Mouse (Mus musculus): ENCODE results near the gene Reep6. TPM values are rescaled to one million over a fixed set of nuclear protein-coding genes. Genes with fewer than 3 reads are reported as not detected.

Gene Reep6
- polyA plus RNA-seq, 1 experiment from 2014 or later = 3.4 TPM

- Histone ChIP-seq H3K4me2 (replicated peaks) (peak overlapping the region; percentile 84), H3K27ac (no peak overlapping the region)
Measured at GRCm38 (mm10) chr10:80294788-80295303, 34.9 kb upstream of the Reep6 start.

GRCm38 (mm10) chr10:80295618-80296425 is 33.9 kb upstream of the Reep6 start, which contains the start of gene Apc2:
Gene Apc2, plus strand, starts transcription at chr10:80295977.
- H3K27me3 ChIP-seq (replicated peaks) = peaks cover 12% of the 10 kb centered on the region; the same call in 1 of the 2 replicates
- H3K36me3 ChIP-seq = peaks cover 19% of the 10 kb centered on the region
- ATAC-seq (ENCODE audit: low FRiP score, low read depth) = peak; percentile 55
- no peaks in the 10 kb centered on the region for H3K9me3 ChIP-seq
- H3K4me2 ChIP-seq (replicated peaks) = peak within 1 kb of the TSS; percentile 84
- peak within 1 kb of the TSS; percentile 43 for H3K4me3 ChIP-seq
- peak within 1 kb of the TSS; percentile 71 for H3K27ac ChIP-seq
- H3K9ac ChIP-seq = peak within 1 kb of the TSS; percentile 95
- H3K4me1 ChIP-seq = peaks cover 61% of the 10 kb centered on the region
- under 1% methylated on average over 26 of the region's 26 CpGs for WGBS

More at GRCm38 (mm10) chr10:80294788-80295303, 34.9 kb upstream of the Reep6 start:
- H3K4me1 ChIP-seq = peaks cover 55% of the 10 kb centered on the region
- no peak overlapping the region for H3K9ac ChIP-seq
- H3K4me3 ChIP-seq = no peak overlapping the region
- 40% methylated on average over 7 of the region's 7 CpGs for WGBS
- 0 out of 2 replicates have a peak, but pooled peaks cover 7% of the 10 kb centered on the region for H3K27me3 ChIP-seq (replicated peaks)
- H3K9me3 ChIP-seq = no peaks in the 10 kb centered on the region
- H3K36me3 ChIP-seq = peaks cover 19% of the 10 kb centered on the region
- no peak for ATAC-seq (ENCODE audit: low FRiP score, low read depth)

DNA sequence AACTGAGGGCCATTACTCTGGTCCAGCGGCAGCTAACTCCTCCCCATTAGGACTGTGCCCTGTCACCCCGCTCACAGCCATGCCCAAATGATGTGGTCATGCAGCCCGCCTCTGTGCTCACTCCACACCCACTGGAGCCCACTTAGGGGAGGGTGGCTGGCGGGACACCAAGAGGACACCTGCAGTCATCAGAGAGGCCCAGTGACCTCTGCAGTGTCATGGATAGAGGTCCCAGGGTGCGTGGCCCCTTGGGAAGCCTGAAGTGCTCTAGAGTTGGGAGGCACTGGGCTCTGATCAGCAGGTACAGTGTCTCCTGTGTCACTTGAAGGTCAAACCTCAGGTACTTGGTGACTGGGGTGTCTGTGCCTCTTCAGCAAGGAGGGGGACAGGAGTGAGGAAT is 32.9 kb upstream of the Reep6 start:
- peak overlapping the region; percentile 95; the same call in 1 of the 2 replicates for H3K9ac ChIP-seq
- H3K4me2 ChIP-seq (replicated peaks) = peak overlapping the region; percentile 78
- H3K27ac ChIP-seq = peak overlapping the region; percentile 53; the same call in 1 of the 2 replicates
- no peaks in the 10 kb centered on the region for H3K9me3 ChIP-seq
- H3K4me3 ChIP-seq = peak overlapping the region; percentile 2; the same call in 1 of the 2 replicates
- peaks cover 23% of the 10 kb centered on the region for H3K36me3 ChIP-seq
- peaks cover 67% of the 10 kb centered on the region for H3K4me1 ChIP-seq
- peaks cover 15% of the 10 kb centered on the region; the same call in 1 of the 2 replicates for H3K27me3 ChIP-seq (replicated peaks)
- ATAC-seq (ENCODE audit: low FRiP score, low read depth) = no peak
- WGBS = 73% methylated on average over 5 of the region's 5 CpGs

- Histone ChIP-seq H3K9me3 (no peaks in the 10 kb centered on the region), H3K4me1 (peaks cover 75% of the 10 kb centered on the region), H3K9ac (peak overlapping the region; percentile 95; the same call in 1 of the 2 replicates), H3K4me2 (replicated peaks) (peak overlapping the region; percentile 86), H3K27me3 (replicated peaks) (peaks cover 17% of the 10 kb centered on the region; the same call in 1 of the 2 replicates), H3K36me3 (peaks cover 31% of the 10 kb centered on the region), H3K27ac (no peak overlapping the region), H3K4me3 (no peak overlapping the region)
- no peak for ATAC-seq (ENCODE audit: low FRiP score, low read depth)
- WGBS = 75% methylated on average over 8 of the region's 8 CpGs
Measured at GRCm38 (mm10) chr10:80297526-80298133, 32.1 kb upstream of the Reep6 start.

- peaks cover 75% of the 10 kb centered on the region for H3K4me1 ChIP-seq
- H3K4me2 ChIP-seq (replicated peaks) = peak overlapping the region; percentile 86
- peak; percentile 74 for ATAC-seq (ENCODE audit: low FRiP score, low read depth)
- peak overlapping the region; percentile 95 for H3K9ac ChIP-seq
- H3K27me3 ChIP-seq (replicated peaks) = peaks cover 17% of the 10 kb centered on the region; the same call in 1 of the 2 replicates
- H3K4me3 ChIP-seq = peak overlapping the region; percentile 67
- H3K36me3 ChIP-seq = peaks cover 30% of the 10 kb centered on the region
- H3K9me3 ChIP-seq = no peaks in the 10 kb centered on the region
- H3K27ac ChIP-seq = peak overlapping the region; percentile 89
- WGBS = 3% methylated on average over 26 of the region's 26 CpGs
Measured at GRCm38 (mm10) chr10:80298571-80299281, 31.0 kb upstream of the Reep6 start.

- no peaks in the 10 kb centered on the region for H3K9me3 ChIP-seq
- peak overlapping the region; percentile 86 for H3K4me2 ChIP-seq (replicated peaks)
- 5% methylated on average over 15 of the region's 15 CpGs for WGBS
- H3K9ac ChIP-seq = peak overlapping the region; percentile 95
- ATAC-seq (ENCODE audit: low FRiP score, low read depth) = no peak
- peaks cover 70% of the 10 kb centered on the region for H3K4me1 ChIP-seq
- peaks cover 17% of the 10 kb centered on the region; the same call in 1 of the 2 replicates for H3K27me3 ChIP-seq (replicated peaks)
- peaks cover 25% of the 10 kb centered on the region for H3K36me3 ChIP-seq
- peak overlapping the region; percentile 67 for H3K4me3 ChIP-seq
- peak overlapping the region; percentile 89 for H3K27ac ChIP-seq
Measured at GRCm38 (mm10) chr10:80299301-80299700, 30.5 kb upstream of the Reep6 start.

- peaks cover 76% of the 10 kb centered on the region for H3K4me1 ChIP-seq
- peaks cover 25% of the 10 kb centered on the region for H3K36me3 ChIP-seq
- peak overlapping the region; percentile 86 for H3K4me2 ChIP-seq (replicated peaks)
- H3K4me3 ChIP-seq = peak overlapping the region; percentile 67
- peak overlapping the region; percentile 95 for H3K9ac ChIP-seq
- WGBS = 52% methylated on average over 10 of the region's 10 CpGs
- no peaks in the 10 kb centered on the region for H3K9me3 ChIP-seq
- H3K27me3 ChIP-seq (replicated peaks) = peaks cover 17% of the 10 kb centered on the region; the same call in 1 of the 2 replicates
- peak overlapping the region; percentile 89; the same call in 1 of the 2 replicates for H3K27ac ChIP-seq
- ATAC-seq (ENCODE audit: low FRiP score, low read depth) = no peak
Measured at GRCm38 (mm10) chr10:80299824-80300223, 29.9 kb upstream of the Reep6 start.

- Histone ChIP-seq H3K27me3 (replicated peaks) (peaks cover 17% of the 10 kb centered on the region; the same call in 1 of the 2 replicates), H3K36me3 (peaks cover 31% of the 10 kb centered on the region), H3K4me2 (replicated peaks) (peak overlapping the region; percentile 86), H3K27ac (peak overlapping the region; percentile 89), H3K4me1 (peaks cover 69% of the 10 kb centered on the region), H3K4me3 (peak overlapping the region; percentile 67), H3K9me3 (no peaks in the 10 kb centered on the region), H3K9ac (peak overlapping the region; percentile 95)
- 6% methylated on average over 11 of the region's 11 CpGs for WGBS
- ATAC-seq (ENCODE audit: low FRiP score, low read depth) = peak; percentile 75
Measured at GRCm38 (mm10) chr10:80300672-80301181, 29.0 kb upstream of the Reep6 start.

DNA sequence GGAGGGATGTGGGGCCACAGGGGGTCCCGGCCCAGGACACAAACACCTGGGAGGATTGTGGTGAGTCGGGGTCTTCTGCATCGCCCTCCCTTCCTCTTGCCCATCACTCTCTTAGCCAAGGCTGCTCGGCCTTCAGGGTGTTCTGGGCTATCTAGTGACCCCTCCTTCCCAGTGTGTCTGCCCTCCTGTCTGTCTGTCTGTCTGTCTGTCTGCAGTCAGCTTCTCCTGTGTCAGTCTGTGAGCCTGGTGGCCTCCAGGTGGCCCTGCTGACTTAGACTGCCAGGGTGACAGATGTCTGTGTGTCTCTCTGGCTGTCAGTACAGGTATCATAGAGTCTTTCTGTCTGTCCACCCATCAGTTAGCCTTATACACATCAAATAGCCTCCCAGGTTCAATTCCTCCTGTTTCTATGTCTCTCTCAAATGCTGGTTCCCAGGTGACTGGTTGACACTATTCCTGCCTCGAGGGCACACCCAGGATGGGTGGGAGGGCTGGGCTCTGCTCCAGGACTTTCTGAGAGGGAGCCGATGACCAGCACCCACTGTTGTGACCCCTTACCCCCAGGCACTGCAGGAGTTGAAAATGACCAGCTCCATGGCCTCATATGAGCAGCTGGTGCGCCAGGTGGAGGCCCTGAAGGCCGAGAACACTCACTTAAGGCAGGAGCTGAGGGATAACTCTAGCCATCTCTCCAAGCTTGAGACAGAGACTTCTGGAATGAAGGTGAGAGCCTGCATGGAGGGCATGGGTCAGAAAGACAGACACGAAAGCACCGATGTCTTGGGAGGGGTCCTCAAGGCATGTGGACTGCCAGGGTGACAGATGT is 28.3 kb upstream of the Reep6 start:
- Histone ChIP-seq H3K4me2 (replicated peaks) (peak overlapping the region; percentile 86), H3K9me3 (no peaks in the 10 kb centered on the region), H3K9ac (peak overlapping the region; percentile 95), H3K4me3 (peak overlapping the region; percentile 67), H3K27ac (peak overlapping the region; percentile 89), H3K4me1 (peaks cover 62% of the 10 kb centered on the region), H3K27me3 (replicated peaks) (peaks cover 23% of the 10 kb centered on the region), H3K36me3 (peaks cover 38% of the 10 kb centered on the region)
- 70% methylated on average over 10 of the region's 10 CpGs for WGBS
- no peak for ATAC-seq (ENCODE audit: low FRiP score, low read depth)

DNA sequence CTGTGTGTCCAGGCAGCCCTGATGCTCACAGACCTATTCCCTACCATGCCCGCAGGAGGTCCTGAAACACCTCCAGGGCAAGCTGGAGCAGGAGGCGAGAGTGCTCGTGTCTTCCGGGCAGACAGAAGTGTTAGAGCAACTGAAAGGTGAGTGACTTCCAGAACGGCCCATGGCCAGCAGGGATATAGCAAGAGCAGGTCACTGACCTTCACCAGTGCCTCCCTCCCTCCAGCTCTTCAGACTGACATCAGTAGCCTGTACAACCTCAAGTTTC is 27.7 kb upstream of the Reep6 start:
- Histone ChIP-seq H3K27ac (no peak overlapping the region), H3K27me3 (replicated peaks) (peaks cover 23% of the 10 kb centered on the region), H3K36me3 (peaks cover 43% of the 10 kb centered on the region), H3K4me2 (replicated peaks) (peak overlapping the region; percentile 86), H3K4me1 (peaks cover 57% of the 10 kb centered on the region), H3K9me3 (no peaks in the 10 kb centered on the region), H3K9ac (peak overlapping the region; percentile 95), H3K4me3 (peak overlapping the region; percentile 67)
- WGBS = 52% methylated on average over 5 of the region's 5 CpGs
- no peak for ATAC-seq (ENCODE audit: low FRiP score, low read depth)

- Histone ChIP-seq H3K9me3 (no peaks in the 10 kb centered on the region), H3K4me1 (peaks cover 52% of the 10 kb centered on the region), H3K4me2 (replicated peaks) (peak overlapping the region; percentile 86), H3K4me3 (peak overlapping the region; percentile 67), H3K27me3 (replicated peaks) (peaks cover 23% of the 10 kb centered on the region), H3K27ac (no peak overlapping the region), H3K36me3 (peaks cover 48% of the 10 kb centered on the region), H3K9ac (peak overlapping the region; percentile 95)
- no peak for ATAC-seq (ENCODE audit: low FRiP score, low read depth)
- 12% methylated on average over 9 of the region's 9 CpGs for WGBS
Measured at GRCm38 (mm10) chr10:80302471-80302881, 27.3 kb upstream of the Reep6 start.

All from neural tube, embryonic 12.5 days (tissue).